Comparison of ENCODE assay signal across 8 mouse cellular contexts in genomic region chr13:32169173-32169572, GRCm38 (mm10).
DNase-seq lines count a peak whose midpoint lies in the region; ATAC-seq and TF ChIP-seq lines count a peak whose summit lies in the region.

No protein-coding gene starts in this region.

- H3K9ac ChIP-seq in hindbrain, embryonic 12.5 days, result no peak overlapping the region
- no peak overlapping the region for H3K9ac ChIP-seq in liver, embryonic 14.5 days (replicated peaks)
- no peak overlapping the region for H3K9ac ChIP-seq in stomach, embryonic 15.5 days

- no peaks in the 10 kb centered on the region for H3K9me3 ChIP-seq in hindbrain, embryonic 12.5 days (replicated peaks)
- H3K9me3 ChIP-seq in liver, embryonic 14.5 days (ENCODE audit: control insufficient read depth, low read length), result no peaks in the 10 kb centered on the region
- H3K9me3 ChIP-seq in stomach, embryonic 15.5 days, result no peaks in the 10 kb centered on the region

- no peak for TF ChIP-seq POLR2A in lung, adult 2 months (IDR thresholded peaks at IDR 0.05; ENCODE audit: borderline replicate concordance, extremely low read depth, low read depth, low read length)

- H3K4me3 ChIP-seq in lung, adult 2 months (replicated peaks; ENCODE audit: extremely low read depth, low read depth, low read length), result no peak overlapping the region
- no peak overlapping the region for H3K4me3 ChIP-seq in hindbrain, embryonic 12.5 days
- no peak overlapping the region for H3K4me3 ChIP-seq in liver, embryonic 14.5 days (ENCODE audit: insufficient read depth in 1 of 2, low read depth in 2 of 2, low read length in 2 of 2)
- H3K4me3 ChIP-seq in stomach, embryonic 15.5 days (replicated peaks), result no peak overlapping the region
- H3K4me3 ChIP-seq in gastrocnemius, adult 2 months, result no peak overlapping the region

- TF ChIP-seq CTCF in lung, adult 2 months (IDR thresholded peaks at IDR 0.05; ENCODE audit: insufficient read depth, low read length), result no peak
- TF ChIP-seq CTCF in liver, embryonic 14.5 days (IDR thresholded peaks at IDR 0.05; ENCODE audit: low read depth), result no peak
- no peak for TF ChIP-seq CTCF in gastrocnemius, adult 2 months (IDR thresholded peaks at IDR 0.05)

- H3K4me2 ChIP-seq in hindbrain, embryonic 12.5 days (replicated peaks), result no peak overlapping the region
- H3K4me2 ChIP-seq in liver, embryonic 14.5 days (ENCODE audit: low read depth), result no peak overlapping the region
- H3K4me2 ChIP-seq in stomach, embryonic 15.5 days, result no peak overlapping the region

- peak; percentile 9; the same call in 1 of the 2 replicates for TF ChIP-seq EP300 in liver, embryonic 14.5 days (IDR thresholded peaks at IDR 0.05; ENCODE audit: low read depth)

- no peak; the same call in 1 of the 2 replicates for ATAC-seq in hindbrain, embryonic 12.5 days (ENCODE audit: low FRiP score)
- ATAC-seq in liver, embryonic 14.5 days (ENCODE audit: insufficient read depth), result peak; percentile 50
- peak; percentile 79 for ATAC-seq in stomach, embryonic 15.5 days (ENCODE audit: insufficient read depth, low FRiP score, low read depth)

- whole genome bisulfite sequencing in lung, adult 2 months, result 26% methylated on average over 5 of the region's 5 CpGs
- 26% methylated on average over 5 of the region's 5 CpGs for WGBS in hindbrain, embryonic 12.5 days
- 8% methylated on average over 5 of the region's 5 CpGs for WGBS in liver, embryonic 14.5 days (ENCODE audit: insufficient replicate concordance)
- 9% methylated on average over 5 of the region's 5 CpGs for WGBS in stomach, embryonic 15.5 days

- peak; percentile 50 to 59 for DNase-seq in lung, adult 18-20 months
- no peak for DNase-seq in lung, adult 2 months
- no peak for DNase-seq in liver, embryonic 14.5 days (ENCODE audit: low read depth in 3 of 3, low spot score in 3 of 3)
- no peak for DNase-seq in gastrocnemius, adult 2 months
- DNase-seq in right cerebral cortex, postnatal 36 days (ENCODE audit: low spot score in 2 of 2), result no peak
- DNase-seq in gastrocnemius, postnatal 14 days, result no peak

- no peaks in the 10 kb centered on the region for H3K27me3 ChIP-seq in hindbrain, embryonic 12.5 days
- H3K27me3 ChIP-seq in liver, embryonic 14.5 days (ENCODE audit: control insufficient read depth, insufficient read depth, low read length), result no peaks in the 10 kb centered on the region
- no peaks in the 10 kb centered on the region for H3K27me3 ChIP-seq in stomach, embryonic 15.5 days (replicated peaks)

- H3K36me3 ChIP-seq in hindbrain, embryonic 12.5 days, result no peaks in the 10 kb centered on the region
- no peaks in the 10 kb centered on the region for H3K36me3 ChIP-seq in liver, embryonic 14.5 days (replicated peaks; ENCODE audit: control insufficient read depth, insufficient read depth, low read depth)
- H3K36me3 ChIP-seq in stomach, embryonic 15.5 days, result no peaks in the 10 kb centered on the region

- intact Hi-C loops in gastrocnemius, adult 2 months (cut with DNase I), result no loop called here
- intact Hi-C loops in gastrocnemius, postnatal 14 days (cut with DNase I; ENCODE audit: low total_unique reads), result no loop called here

- H3K4me1 ChIP-seq in lung, adult 2 months (ENCODE audit: control insufficient read depth, insufficient read depth, low read length), result no peaks in the 10 kb centered on the region
- peaks cover 4% of the 10 kb centered on the region; the same call in 1 of the 2 replicates for H3K4me1 ChIP-seq in hindbrain, embryonic 12.5 days
- H3K4me1 ChIP-seq in liver, embryonic 14.5 days (replicated peaks; ENCODE audit: control insufficient read depth in 2 of 2, insufficient read depth in 2 of 2, low read length in 1 of 2), result no peaks in the 10 kb centered on the region
- H3K4me1 ChIP-seq in stomach, embryonic 15.5 days, result no peaks in the 10 kb centered on the region

- H3K27ac ChIP-seq in hindbrain, embryonic 12.5 days, result 0 out of 2 replicates have a peak overlapping the region, but pooled peaks have one; percentile 40
- no peak overlapping the region for H3K27ac ChIP-seq in liver, embryonic 14.5 days
- no peak overlapping the region for H3K27ac ChIP-seq in stomach, embryonic 15.5 days
- no peak overlapping the region; the same call in 1 of the 2 replicates for H3K27ac ChIP-seq in gastrocnemius, adult 2 months

Comparison
In these comparisons a context has a peak if more than half of its experiments do, and no peak if none do; other contexts are left out.
1. DNase-seq: peak in lung, adult 18-20 months (2 of 2); none in lung, adult 2 months (single experiment), liver, embryonic 14.5 days (0 of 3), gastrocnemius, adult 2 months (single experiment), right cerebral cortex, postnatal 36 days (0 of 2) and gastrocnemius, postnatal 14 days (single experiment).